Mouse (Mus musculus): ENCODE results near the gene Atp8a1. TPM values are rescaled to one million over a fixed set of nuclear protein-coding genes. Genes with fewer than 3 reads are reported as not detected.

The Atp8a1 gene
- polyA plus RNA-seq, 1 experiment from 2014 or later, result 31.3 TPM

- no peaks in the 10 kb centered on the region for H3K9me3 ChIP-seq
- peak; percentile 41 for ATAC-seq (ENCODE audit: low FRiP score, low read depth)
- H3K4me2 ChIP-seq (replicated peaks), result peak overlapping the region; percentile 37; the same call in 1 of the 2 replicates
- no peak overlapping the region for H3K9ac ChIP-seq (replicated peaks)
- H3K27ac ChIP-seq (replicated peaks), result peak overlapping the region; percentile 68
- WGBS, result 18% methylated on average over 3 of the region's 3 CpGs
- no peaks in the 10 kb centered on the region for H3K27me3 ChIP-seq
- H3K4me3 ChIP-seq, result no peak overlapping the region
- peaks cover 17% of the 10 kb centered on the region for H3K36me3 ChIP-seq
- peaks cover 23% of the 10 kb centered on the region for H3K4me1 ChIP-seq
Measured at GRCm38 (mm10) chr5:67752007-67752406, 95.2 kb downstream of the Atp8a1 start.

- WGBS, result 96% methylated on average over 3 of the region's 3 CpGs
- Histone ChIP-seq H3K9ac (replicated peaks) (no peak overlapping the region), H3K4me2 (replicated peaks) (no peak overlapping the region), H3K9me3 (peaks cover 5% of the 10 kb centered on the region; the same call in 1 of the 2 replicates), H3K27ac (replicated peaks) (no peak overlapping the region), H3K4me1 (no peaks in the 10 kb centered on the region), H3K36me3 (peaks cover 14% of the 10 kb centered on the region), H3K27me3 (no peaks in the 10 kb centered on the region), H3K4me3 (no peak overlapping the region)
- ATAC-seq (ENCODE audit: low FRiP score, low read depth), result no peak
Measured at GRCm38 (mm10) chr5:67739261-67739660, 108.0 kb downstream of the Atp8a1 start.

- Histone ChIP-seq H3K4me3 (no peak overlapping the region), H3K27me3 (no peaks in the 10 kb centered on the region), H3K4me1 (no peaks in the 10 kb centered on the region), H3K36me3 (peaks cover 5% of the 10 kb centered on the region; the same call in 1 of the 2 replicates), H3K9ac (replicated peaks) (no peak overlapping the region), H3K4me2 (replicated peaks) (no peak overlapping the region), H3K27ac (replicated peaks) (no peak overlapping the region), H3K9me3 (peaks cover 5% of the 10 kb centered on the region; the same call in 1 of the 2 replicates)
- ATAC-seq (ENCODE audit: low FRiP score, low read depth), result no peak
- 90% methylated on average over 10 of the region's 10 CpGs for WGBS
Measured at GRCm38 (mm10) chr5:67738133-67738532, 109.1 kb downstream of the Atp8a1 start.

GRCm38 (mm10) chr5:67735771-67736170, 111.5 kb downstream of the Atp8a1 start:
- Histone ChIP-seq H3K27me3 (no peaks in the 10 kb centered on the region), H3K4me2 (replicated peaks) (no peak overlapping the region), H3K36me3 (peaks cover 5% of the 10 kb centered on the region; the same call in 1 of the 2 replicates), H3K27ac (replicated peaks) (no peak overlapping the region), H3K9me3 (peaks cover 5% of the 10 kb centered on the region; the same call in 1 of the 2 replicates), H3K4me3 (no peak overlapping the region), H3K4me1 (no peaks in the 10 kb centered on the region), H3K9ac (replicated peaks) (no peak overlapping the region)
- 95% methylated on average over 1 of the region's 1 CpGs for WGBS
- ATAC-seq (ENCODE audit: low FRiP score, low read depth), result no peak

- no peak overlapping the region for H3K4me3 ChIP-seq
- no peaks in the 10 kb centered on the region for H3K4me1 ChIP-seq
- no peak overlapping the region for H3K27ac ChIP-seq (replicated peaks)
- ATAC-seq (ENCODE audit: low FRiP score, low read depth), result no peak
- H3K27me3 ChIP-seq, result 0 out of 2 replicates have a peak, but pooled peaks cover 16% of the 10 kb centered on the region
- H3K9me3 ChIP-seq, result peaks cover 5% of the 10 kb centered on the region; the same call in 1 of the 2 replicates
- H3K4me2 ChIP-seq (replicated peaks), result no peak overlapping the region
- peaks cover 15% of the 10 kb centered on the region; the same call in 1 of the 2 replicates for H3K36me3 ChIP-seq
- WGBS, result 82% methylated on average over 9 of the region's 9 CpGs
- no peak overlapping the region for H3K9ac ChIP-seq (replicated peaks)
Measured at GRCm38 (mm10) chr5:67733551-67734258, 113.5 kb downstream of the Atp8a1 start.

GRCm38 (mm10) chr5:67733150-67733549, 114.1 kb downstream of the Atp8a1 start:
- 0 out of 2 replicates have a peak, but pooled peaks cover 16% of the 10 kb centered on the region for H3K27me3 ChIP-seq
- no peak overlapping the region for H3K4me3 ChIP-seq
- H3K4me2 ChIP-seq (replicated peaks), result no peak overlapping the region
- H3K36me3 ChIP-seq, result peaks cover 15% of the 10 kb centered on the region; the same call in 1 of the 2 replicates
- peaks cover 5% of the 10 kb centered on the region; the same call in 1 of the 2 replicates for H3K9me3 ChIP-seq
- no peaks in the 10 kb centered on the region for H3K4me1 ChIP-seq
- ATAC-seq (ENCODE audit: low FRiP score, low read depth), result no peak
- 83% methylated on average over 6 of the region's 6 CpGs for WGBS
- H3K9ac ChIP-seq (replicated peaks), result no peak overlapping the region
- no peak overlapping the region for H3K27ac ChIP-seq (replicated peaks)

- 22% methylated on average over 2 of the region's 2 CpGs for WGBS
- H3K9ac ChIP-seq (replicated peaks), result no peak overlapping the region
Measured at GRCm38 (mm10) chr5:67727755-67728154, 119.5 kb downstream of the Atp8a1 start.

GRCm38 (mm10) chr5:67726810-67727209, 120.4 kb downstream of the Atp8a1 start:
- WGBS, result 87% methylated on average over 13 of the region's 13 CpGs
- Histone ChIP-seq H3K4me1 (no peaks in the 10 kb centered on the region), H3K9ac (replicated peaks) (no peak overlapping the region), H3K4me2 (replicated peaks) (no peak overlapping the region), H3K4me3 (no peak overlapping the region), H3K27ac (replicated peaks) (no peak overlapping the region; the same call in 1 of the 2 replicates), H3K27me3 (peaks cover 22% of the 10 kb centered on the region; the same call in 1 of the 2 replicates), H3K36me3 (peaks cover 10% of the 10 kb centered on the region; the same call in 1 of the 2 replicates), H3K9me3 (no peaks in the 10 kb centered on the region)
- ATAC-seq (ENCODE audit: low FRiP score, low read depth), result no peak

More at GRCm38 (mm10) chr5:67727755-67728154, 119.5 kb downstream of the Atp8a1 start:
- H3K36me3 ChIP-seq, result peaks cover 10% of the 10 kb centered on the region; the same call in 1 of the 2 replicates
- peaks cover 22% of the 10 kb centered on the region; the same call in 1 of the 2 replicates for H3K27me3 ChIP-seq
- no peak for ATAC-seq (ENCODE audit: low FRiP score, low read depth)
- no peak overlapping the region for H3K27ac ChIP-seq (replicated peaks)
- H3K4me3 ChIP-seq, result no peak overlapping the region
- no peaks in the 10 kb centered on the region for H3K4me1 ChIP-seq
- no peak overlapping the region for H3K4me2 ChIP-seq (replicated peaks)
- no peaks in the 10 kb centered on the region for H3K9me3 ChIP-seq

- WGBS, result 97% methylated on average over 7 of the region's 7 CpGs
- no peaks in the 10 kb centered on the region for H3K9me3 ChIP-seq
- H3K4me2 ChIP-seq (replicated peaks), result no peak overlapping the region
- peaks cover 9% of the 10 kb centered on the region; the same call in 1 of the 2 replicates for H3K4me1 ChIP-seq
- H3K4me3 ChIP-seq, result no peak overlapping the region
- H3K27ac ChIP-seq (replicated peaks), result no peak overlapping the region
- no peak overlapping the region for H3K9ac ChIP-seq (replicated peaks)
- H3K36me3 ChIP-seq, result 0 out of 2 replicates have a peak, but pooled peaks cover 6% of the 10 kb centered on the region
- no peak for ATAC-seq (ENCODE audit: low FRiP score, low read depth)
- H3K27me3 ChIP-seq, result peaks cover 27% of the 10 kb centered on the region
Measured at GRCm38 (mm10) chr5:67701641-67702040, 145.6 kb downstream of the Atp8a1 start.

- H3K4me1 ChIP-seq, result peaks cover 9% of the 10 kb centered on the region; the same call in 1 of the 2 replicates
- H3K4me2 ChIP-seq (replicated peaks), result no peak overlapping the region
- H3K36me3 ChIP-seq, result 0 out of 2 replicates have a peak, but pooled peaks cover 6% of the 10 kb centered on the region
- H3K9me3 ChIP-seq, result no peaks in the 10 kb centered on the region
- no peak overlapping the region for H3K27ac ChIP-seq (replicated peaks)
- peaks cover 42% of the 10 kb centered on the region for H3K27me3 ChIP-seq
- H3K9ac ChIP-seq (replicated peaks), result no peak overlapping the region
- ATAC-seq (ENCODE audit: low FRiP score, low read depth), result no peak
- no peak overlapping the region for H3K4me3 ChIP-seq
- WGBS, result 94% methylated on average over 1 of the region's 1 CpGs
Measured at GRCm38 (mm10) chr5:67699418-67699817, 147.8 kb downstream of the Atp8a1 start.

- Histone ChIP-seq H3K9ac (replicated peaks) (no peak overlapping the region), H3K36me3 (0 out of 2 replicates have a peak, but pooled peaks cover 6% of the 10 kb centered on the region), H3K4me1 (peaks cover 9% of the 10 kb centered on the region; the same call in 1 of the 2 replicates), H3K27ac (replicated peaks) (no peak overlapping the region), H3K4me2 (replicated peaks) (no peak overlapping the region), H3K27me3 (peaks cover 47% of the 10 kb centered on the region), H3K4me3 (no peak overlapping the region), H3K9me3 (no peaks in the 10 kb centered on the region)
- ATAC-seq (ENCODE audit: low FRiP score, low read depth), result no peak
- WGBS, result 86% methylated on average over 3 of the region's 3 CpGs
Measured at GRCm38 (mm10) chr5:67698176-67698575, 149.1 kb downstream of the Atp8a1 start.

All from midbrain, embryonic 12.5 days (tissue).